Mouse (Mus musculus) megakaryocyte progenitor cell, adult 5-6 weeks (primary cell): Measurements from ENCODE around the gene Lbx1. TPM values are rescaled to one million over a fixed set of nuclear protein-coding genes. Genes with fewer than 3 reads are reported as not detected.
A peak's percentile ranks its signal among the peaks of the same experiment; 100 is the strongest.

Experiments used
- ATAC-seq: replicated peaks from 2 replicates; pipeline ENCODE4 v1.8.0; 2016; ENCODE audit warnings: mild to moderate bottlenecking, moderate TSS enrichment, inconsistent platforms; ENCODE audit not compliant: poor library complexity
- total RNA-seq, 2 experiments: library from RNA; stranded (forward) in 1 of 2; stranded (reverse) in 1 of 2; fragments of 157-497, 149-512 nt in 1 of 2; fragments of 200-1000 nt in 1 of 2; gene quantifications; 2 replicates each; pipeline versions ENCODE4 v1.2.3 to v1.2.4; 2015 to 2017

Lbx1 gene
- total RNA-seq, 2 experiments from 2014 or later: not detected

DNA sequence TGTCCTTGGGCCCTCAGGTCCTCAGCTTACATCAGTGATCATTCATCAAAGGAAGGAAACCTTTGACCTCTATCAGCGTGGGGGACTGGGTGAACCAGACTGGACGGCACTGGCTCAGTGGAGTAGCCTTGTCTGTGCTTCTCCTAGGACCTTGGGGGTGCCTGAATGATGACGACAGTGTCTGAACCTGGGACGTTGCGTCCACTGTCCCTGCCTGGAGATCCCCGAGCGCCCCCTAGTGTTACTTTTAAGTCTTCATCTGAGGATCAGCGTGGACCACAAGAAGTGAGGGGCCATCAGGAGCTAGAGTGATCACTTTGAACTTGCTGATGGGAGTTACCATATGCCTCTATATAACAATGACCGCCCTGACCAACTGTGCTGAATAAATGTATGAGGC is 19.4 kb downstream of the Lbx1 start:
- ATAC-seq: peak; percentile 83

DNA sequence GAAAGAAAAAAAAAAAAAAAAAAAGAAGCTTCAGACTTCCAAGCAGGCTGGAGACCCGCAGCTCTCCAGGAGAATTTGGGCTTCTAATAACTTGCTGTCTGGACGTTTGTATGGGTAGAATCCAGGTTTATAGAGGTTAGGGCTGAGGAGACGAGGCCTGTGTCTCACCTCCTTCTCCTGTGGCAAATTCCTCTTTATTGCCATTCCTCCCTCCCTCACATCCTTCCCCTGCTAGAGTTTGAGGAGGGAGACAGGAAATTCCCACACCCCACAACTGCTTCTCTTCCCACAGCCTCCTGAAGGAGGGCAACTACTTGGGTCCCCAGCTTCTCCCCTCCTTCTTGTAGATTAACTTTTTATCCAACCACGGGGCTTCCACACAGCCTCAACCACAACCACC is 20.2 kb downstream of the Lbx1 start:
- no peak for ATAC-seq

DNA sequence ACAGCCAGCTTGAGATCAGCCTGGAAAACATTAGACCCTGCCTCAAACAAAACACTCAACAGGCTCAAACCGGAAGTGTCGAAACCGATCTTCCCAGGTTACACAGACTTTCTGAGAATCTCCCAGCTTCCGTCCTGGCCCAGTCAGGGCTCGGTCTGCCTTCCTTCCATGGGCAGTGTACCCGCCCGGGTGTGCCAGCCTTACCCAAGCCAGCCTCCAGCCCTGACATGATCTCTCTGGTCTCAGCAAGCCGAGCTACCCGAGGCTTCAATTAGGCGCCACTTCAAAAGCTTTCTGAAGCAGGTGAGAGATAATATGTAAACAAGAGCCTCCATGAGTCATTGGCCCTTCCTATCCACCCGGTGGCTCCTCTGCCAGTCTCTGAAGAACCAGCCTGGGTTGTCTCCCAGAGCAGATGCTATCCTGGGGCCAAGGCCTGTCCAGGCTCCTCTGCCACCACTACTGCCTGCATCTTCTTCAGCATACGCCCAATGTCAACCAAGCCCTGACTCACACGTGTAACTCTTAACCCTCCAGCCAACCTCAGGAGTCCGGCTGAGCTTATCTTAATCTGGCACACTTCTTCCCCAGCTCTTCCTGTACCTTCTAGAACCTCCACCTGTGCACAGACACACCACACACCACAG is 25.7 kb downstream of the Lbx1 start:
- ATAC-seq: peak; percentile 33

DNA sequence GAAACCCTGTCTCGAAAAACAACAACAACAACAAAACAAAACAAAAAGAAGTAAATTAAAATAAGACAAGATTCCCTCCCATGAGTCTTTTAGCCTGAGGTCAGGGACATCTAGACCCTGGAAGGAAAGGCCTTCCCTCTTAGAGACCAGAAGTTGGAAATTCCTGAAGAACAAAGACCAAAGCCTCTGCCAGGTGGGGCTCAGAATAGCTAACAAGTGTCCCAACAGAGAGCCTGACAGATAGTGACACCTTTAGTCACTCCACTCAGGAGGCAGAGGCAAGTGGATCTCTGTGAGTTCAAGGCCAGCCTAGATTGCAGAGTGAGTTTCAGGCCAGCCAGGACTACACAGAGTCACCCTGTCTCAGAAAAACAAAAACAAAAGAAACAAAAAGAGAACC is 26.4 kb downstream of the Lbx1 start:
- ATAC-seq: no peak

DNA sequence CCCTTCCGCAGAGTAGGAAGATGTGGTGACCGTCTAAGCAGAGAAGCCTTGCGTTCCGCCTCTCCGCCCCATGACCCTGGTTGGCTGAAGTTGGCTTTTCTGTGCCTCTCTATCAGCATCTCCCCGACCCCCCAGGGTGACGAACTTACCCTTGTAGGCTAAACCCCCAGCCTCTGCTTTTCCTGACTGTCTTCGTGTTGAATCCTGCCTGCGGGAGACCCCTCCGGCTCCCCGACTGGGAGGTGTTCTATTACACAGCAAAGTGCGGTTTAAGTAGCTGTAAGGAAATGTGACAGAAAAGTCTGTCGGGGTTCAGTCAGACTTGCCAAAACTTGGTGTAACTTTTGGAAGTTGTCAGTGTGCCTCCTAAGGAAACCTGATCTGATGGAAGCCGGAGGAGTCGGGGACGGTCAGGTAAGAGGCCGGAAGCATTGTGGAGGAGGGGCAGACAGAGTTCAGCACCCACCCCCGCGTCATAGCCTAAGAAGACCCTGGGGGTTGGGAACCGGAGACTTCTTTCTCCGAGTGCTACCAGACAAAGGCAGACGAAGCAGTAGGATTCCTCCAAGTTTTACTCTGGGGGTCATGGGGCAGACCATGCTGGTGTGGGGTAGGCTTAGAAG is 27.1 kb downstream of the Lbx1 start:
- ATAC-seq: no peak

DNA sequence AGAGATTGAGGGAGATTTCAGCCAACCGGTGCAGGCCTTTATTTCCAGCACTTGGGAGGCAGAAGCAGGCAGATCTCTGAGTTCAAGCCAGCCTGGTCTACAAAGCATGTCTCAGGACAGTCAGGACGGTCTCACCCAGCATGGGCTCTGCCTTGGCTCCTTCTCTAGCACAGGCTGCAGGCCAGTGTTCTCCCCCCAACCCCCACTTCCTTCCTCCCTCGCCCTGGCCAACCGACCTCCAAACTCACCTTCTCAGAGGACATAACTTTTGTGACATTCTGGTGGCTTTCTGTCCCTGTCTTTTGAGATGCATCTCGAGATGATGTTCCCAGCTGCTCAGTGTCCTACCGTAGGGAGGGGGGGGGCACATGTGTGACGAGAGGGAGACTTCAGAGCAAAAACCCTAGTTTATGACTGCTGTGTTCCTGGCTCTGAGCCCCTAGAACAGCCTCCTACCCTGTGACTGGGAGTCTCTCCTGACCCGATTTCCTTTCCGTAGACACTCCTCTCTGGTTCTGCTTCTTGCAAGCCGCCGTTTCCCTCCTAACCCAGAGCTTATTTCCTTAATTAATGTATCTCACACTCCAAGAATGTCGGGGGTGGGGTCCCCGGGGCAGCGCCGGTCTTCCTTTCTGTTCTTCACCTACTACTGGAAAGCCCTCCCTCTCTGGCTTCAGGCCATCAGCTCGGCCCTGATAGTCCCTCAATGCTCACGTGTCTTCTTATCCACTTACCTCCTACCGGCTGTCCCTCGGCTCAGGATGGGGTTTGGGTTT is 27.8 kb downstream of the Lbx1 start:
- peak; percentile 83 for ATAC-seq

DNA sequence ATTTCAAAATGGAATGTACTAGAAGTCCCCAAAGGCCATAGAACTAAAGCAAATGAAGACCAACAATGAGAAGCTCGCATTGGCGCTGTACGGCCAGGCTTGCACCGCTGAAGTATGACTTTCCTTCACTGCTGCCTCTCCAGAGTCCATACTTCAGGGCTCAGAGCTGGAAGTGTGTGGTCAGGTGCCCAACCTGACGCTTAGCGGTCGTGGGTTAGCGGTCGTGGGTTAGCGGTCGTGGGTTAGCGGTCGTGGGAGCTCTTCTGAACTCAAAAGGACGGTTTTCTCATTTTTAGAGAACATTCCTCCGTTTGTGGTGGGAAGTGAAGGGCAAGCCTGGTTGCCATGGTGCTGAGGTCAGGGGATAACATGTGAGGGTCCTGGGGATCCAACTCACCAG is 28.5 kb downstream of the Lbx1 start:
- no peak for ATAC-seq

DNA sequence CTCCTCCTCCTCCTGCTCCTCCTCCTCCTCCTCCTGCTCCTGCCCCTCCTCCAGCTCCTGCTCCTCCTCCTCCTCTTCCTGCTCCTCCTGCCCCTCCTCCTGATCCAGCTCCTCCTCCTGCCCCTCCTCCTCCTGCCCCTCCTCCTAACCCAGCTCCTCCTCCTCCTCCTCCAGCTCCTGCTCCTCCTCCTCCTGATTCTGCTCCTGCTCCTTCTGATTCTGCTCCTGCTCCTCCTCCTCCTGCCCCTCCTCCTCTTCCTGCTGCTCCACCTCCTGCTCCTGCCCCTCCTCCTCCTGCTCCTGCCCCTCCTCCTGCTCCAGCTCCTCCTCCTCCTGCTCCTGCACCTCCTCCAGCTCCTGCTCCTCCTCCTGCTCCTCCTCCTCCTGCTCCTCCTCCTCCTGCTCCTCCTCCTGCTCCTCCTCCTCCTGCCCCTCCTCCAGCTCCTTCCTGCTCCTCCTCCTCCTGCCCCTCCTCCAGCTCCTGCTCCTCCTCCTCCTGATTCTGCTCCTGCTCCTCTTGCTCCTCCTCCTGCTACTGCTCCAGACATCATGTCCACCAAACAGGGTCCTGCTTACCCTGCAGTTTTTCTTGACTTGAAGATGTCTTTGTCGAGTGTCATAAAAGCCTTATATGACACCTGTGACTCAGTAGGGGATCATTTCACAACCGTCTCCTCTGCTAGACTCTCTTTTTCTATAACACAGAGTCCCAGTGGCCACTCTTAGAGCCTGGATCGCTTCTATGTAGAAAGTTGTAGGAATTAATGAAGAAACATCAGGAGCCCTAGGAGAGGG is 30.1 kb downstream of the Lbx1 start:
- ATAC-seq: peak; percentile 29

DNA sequence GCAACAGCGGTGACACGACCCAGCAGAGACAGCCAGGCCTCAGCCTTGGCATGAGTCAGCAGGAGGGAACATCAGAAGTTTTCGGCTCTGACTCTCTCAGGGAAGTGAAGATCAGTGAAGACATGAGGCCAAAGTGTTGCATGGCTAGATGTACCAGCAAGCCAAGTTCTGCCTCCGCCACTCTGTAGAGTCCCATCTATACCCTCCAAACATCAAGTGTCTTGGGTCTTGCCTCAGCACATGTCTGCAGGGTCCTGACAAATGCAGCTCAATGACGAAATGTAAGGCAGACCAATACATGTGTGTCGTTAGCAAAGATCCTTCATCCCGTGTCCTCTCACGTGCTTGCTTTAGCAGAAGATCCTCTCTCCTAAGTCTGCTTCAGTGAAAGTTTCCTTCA is 38.6 kb downstream of the Lbx1 start:
- no peak for ATAC-seq

DNA sequence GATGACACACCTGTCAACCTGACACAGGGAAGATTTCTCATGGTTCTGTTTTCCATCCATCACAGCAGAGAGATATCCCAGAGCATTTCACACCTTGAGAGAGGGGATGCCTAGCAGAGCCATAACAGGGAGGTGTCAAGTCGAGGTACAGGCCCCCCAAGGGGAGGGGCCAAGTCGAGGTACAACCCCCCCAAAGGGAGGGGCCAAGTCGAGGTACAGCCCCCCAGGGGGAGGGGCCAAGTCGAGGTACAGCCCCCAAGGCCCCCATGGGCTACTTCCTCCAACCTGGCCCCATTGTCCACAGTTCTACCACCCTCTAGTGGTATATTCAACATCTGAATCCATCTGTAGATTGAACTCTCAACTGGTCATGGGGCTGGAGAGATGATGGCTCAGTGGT is 41.0 kb downstream of the Lbx1 start:
- ATAC-seq: no peak

Other genes starting within 250 kb of the Lbx1 start
- 0.15 and 0.30 TPM in 2 replicates for gene Sema4g, start 246.7 kb downstream of the Lbx1 start, total RNA-seq (2015)
- gene Sema4g, start 246.7 kb downstream of the Lbx1 start, total RNA-seq (2017): 0.03 TPM in 1 of 2 replicates, not detected in the other
- gene Twnk, start 230.1 kb downstream of the Lbx1 start, total RNA-seq (2015): 16.5 and 18.6 TPM in 2 replicates
- 18.4 and 22.4 TPM in 2 replicates for gene Twnk, start 230.1 kb downstream of the Lbx1 start, total RNA-seq (2017)
- gene Mrpl43, start 229.4 kb downstream of the Lbx1 start, total RNA-seq (2015): 44.3 and 44.8 TPM in 2 replicates
- gene Mrpl43, start 229.4 kb downstream of the Lbx1 start, total RNA-seq (2017): 25.2 and 30.3 TPM in 2 replicates
- 4.8 and 5.1 TPM in 2 replicates for gene Lzts2, start 221.4 kb downstream of the Lbx1 start, total RNA-seq (2015)
- 7.7 and 8.6 TPM in 2 replicates for gene Lzts2, start 221.4 kb downstream of the Lbx1 start, total RNA-seq (2017)
- 0.05 TPM in 1 of 2 replicates, not detected in the other for gene Pdzd7, start 190.1 kb downstream of the Lbx1 start, total RNA-seq (2015)
- gene Pdzd7, start 190.1 kb downstream of the Lbx1 start, total RNA-seq (2017): not detected in 2 replicates
- 17.5 and 23.8 TPM in 2 replicates for gene Sfxn3, start 188.3 kb downstream of the Lbx1 start, total RNA-seq (2015)
- gene Sfxn3, start 188.3 kb downstream of the Lbx1 start, total RNA-seq (2017): 2.4 and 3.1 TPM in 2 replicates
- gene Kazald1, start 160.6 kb downstream of the Lbx1 start, total RNA-seq (2015): 0.17 and 0.25 TPM in 2 replicates
- gene Kazald1, start 160.6 kb downstream of the Lbx1 start, total RNA-seq (2017): 0.83 and 0.84 TPM in 2 replicates
- gene Tlx1, start 85.1 kb downstream of the Lbx1 start, total RNA-seq (2015): not detected in 2 replicates
- not detected in 2 replicates for gene Tlx1, start 85.1 kb downstream of the Lbx1 start, total RNA-seq (2017)
- 14.7 and 17.6 TPM in 2 replicates for gene Btrc, start 127.9 kb upstream of the Lbx1 start, total RNA-seq (2015)
- 13.6 and 18.9 TPM in 2 replicates for gene Btrc, start 127.9 kb upstream of the Lbx1 start, total RNA-seq (2017)